Mouse (Mus musculus): ENCODE measurements around the gene Snapc5. TPM values are rescaled to one million over a fixed set of nuclear protein-coding genes. Genes with fewer than 3 reads are reported as not detected.

Gene Snapc5
- total RNA-seq, 2 experiments from 2014 or later: 19.3 to 24.4 TPM

GRCm38 (mm10) chr9:64207509-64208084 lies 28.5 kb downstream of the Snapc5 start:
- intact Hi-C loops (cut with DNase I): no loop called here
- Histone ChIP-seq H3K27ac (peak overlapping the region; percentile 20; the same call in 1 of the 2 replicates), H3K4me3 (no peak overlapping the region)
- no peak for DNase-seq
- TF ChIP-seq CTCF (IDR thresholded peaks at IDR 0.05): no peak

GRCm38 (mm10) chr9:64214452-64214851 lies 35.4 kb downstream of the Snapc5 start:
- TF ChIP-seq CTCF (IDR thresholded peaks at IDR 0.05): no peak
- Histone ChIP-seq H3K27ac (no peak overlapping the region), H3K4me3 (no peak overlapping the region)
- no peak for DNase-seq
- intact Hi-C loops (cut with DNase I): no loop called here

- Histone ChIP-seq H3K27ac (no peak overlapping the region), H3K4me3 (no peak overlapping the region)
- no peak for DNase-seq
- no peak for TF ChIP-seq CTCF (IDR thresholded peaks at IDR 0.05)
- intact Hi-C loops (cut with DNase I): no loop called here
Observed at GRCm38 (mm10) chr9:64216090-64216489, 37.0 kb downstream of the Snapc5 start.

GRCm38 (mm10) chr9:64216641-64217040 lies 37.6 kb downstream of the Snapc5 start:
- intact Hi-C loops (cut with DNase I): no loop called here
- no peak for TF ChIP-seq CTCF (IDR thresholded peaks at IDR 0.05)
- no peak overlapping the region for H3K4me3 ChIP-seq
- no peak for DNase-seq
- no peak overlapping the region for H3K27ac ChIP-seq

- intact Hi-C loops (cut with DNase I): no loop called here
- no peak for TF ChIP-seq CTCF (IDR thresholded peaks at IDR 0.05)
- no peak for DNase-seq
- Histone ChIP-seq H3K4me3 (no peak overlapping the region), H3K27ac (no peak overlapping the region)
Observed at GRCm38 (mm10) chr9:64217887-64218286, 38.8 kb downstream of the Snapc5 start.

DNA sequence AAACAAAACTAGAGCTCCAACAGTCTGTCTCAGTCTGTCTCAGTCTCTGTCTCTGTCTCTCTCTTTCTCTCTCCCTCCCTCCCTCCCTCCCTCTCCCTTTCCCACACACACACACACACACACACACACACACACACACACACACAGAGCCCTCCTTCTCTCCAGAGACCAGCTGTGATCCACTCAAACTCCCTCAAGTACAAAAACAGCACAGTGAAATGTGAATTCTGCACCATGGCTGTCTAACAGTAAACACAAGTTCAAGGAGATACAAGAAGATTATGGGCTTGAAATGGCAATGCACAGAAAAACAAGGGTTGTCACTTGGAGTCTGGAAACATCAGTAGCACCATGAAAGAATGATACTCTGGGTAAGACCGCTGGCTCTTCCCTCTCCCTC lies 40.2 kb downstream of the Snapc5 start:
- Histone ChIP-seq H3K27ac (no peak overlapping the region), H3K4me3 (no peak overlapping the region)
- DNase-seq: no peak
- intact Hi-C loops (cut with DNase I): no loop called here
- no peak for TF ChIP-seq CTCF (IDR thresholded peaks at IDR 0.05)

DNA sequence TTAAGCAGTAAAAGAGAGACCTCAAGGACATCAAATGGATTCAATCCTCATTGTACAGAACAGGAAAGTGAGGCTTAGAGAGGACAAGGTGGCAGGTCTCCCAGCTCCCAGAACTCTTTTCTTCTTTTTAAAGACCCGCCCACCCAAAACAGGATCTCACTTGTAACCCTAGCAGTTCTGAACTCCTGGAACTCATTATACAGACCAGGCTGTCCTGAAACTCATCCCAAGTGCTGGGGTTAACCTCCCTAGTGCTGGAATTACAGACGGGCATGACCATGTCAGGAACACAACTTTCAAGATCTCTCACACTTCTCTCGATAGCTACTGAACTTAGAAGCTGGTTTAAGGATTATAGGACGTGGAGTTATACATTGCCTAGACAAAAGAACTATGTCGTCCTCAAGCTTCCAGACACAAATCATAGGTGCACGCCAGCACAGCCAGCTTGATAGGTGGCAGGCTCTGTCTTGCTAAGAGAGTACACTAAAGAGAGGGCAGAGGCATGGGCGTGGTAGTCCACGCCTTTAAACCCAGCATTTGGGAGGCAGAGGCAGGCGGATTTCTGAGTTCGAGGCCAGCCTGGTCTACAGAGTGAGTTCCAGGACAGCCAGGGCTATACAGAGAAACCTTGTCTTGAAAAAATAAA lies 40.8 kb downstream of the Snapc5 start:
- intact Hi-C loops (cut with DNase I): no loop called here

DNA sequence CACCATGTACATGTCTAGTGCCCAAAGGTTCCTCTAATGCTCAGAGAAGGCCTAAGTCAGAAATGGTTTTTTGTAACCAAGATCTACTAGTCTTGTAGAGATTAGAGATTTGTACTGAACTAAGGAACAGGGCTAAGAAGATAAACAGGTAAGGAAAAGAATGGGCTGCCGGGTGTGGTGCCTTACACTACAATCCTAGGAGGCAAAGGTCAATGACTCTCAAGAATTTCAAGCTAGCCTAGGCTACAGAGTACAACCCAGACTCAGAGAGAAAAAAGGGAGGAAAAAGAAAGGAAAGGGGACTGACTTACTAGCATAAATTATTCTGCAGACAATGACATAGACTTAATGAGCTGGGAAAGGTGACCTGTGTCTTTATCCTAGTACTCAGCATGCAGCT lies 41.5 kb downstream of the Snapc5 start:
- no peak for DNase-seq
- intact Hi-C loops (cut with DNase I): no loop called here
- no peak overlapping the region for H3K27ac ChIP-seq
- no peak for TF ChIP-seq CTCF (IDR thresholded peaks at IDR 0.05)
- H3K4me3 ChIP-seq: no peak overlapping the region

More for the DNA sequence above, 40.8 kb downstream of the Snapc5 start:
- TF ChIP-seq CTCF (IDR thresholded peaks at IDR 0.05): no peak
- Histone ChIP-seq H3K27ac (no peak overlapping the region), H3K4me3 (no peak overlapping the region)
- DNase-seq: no peak

DNA sequence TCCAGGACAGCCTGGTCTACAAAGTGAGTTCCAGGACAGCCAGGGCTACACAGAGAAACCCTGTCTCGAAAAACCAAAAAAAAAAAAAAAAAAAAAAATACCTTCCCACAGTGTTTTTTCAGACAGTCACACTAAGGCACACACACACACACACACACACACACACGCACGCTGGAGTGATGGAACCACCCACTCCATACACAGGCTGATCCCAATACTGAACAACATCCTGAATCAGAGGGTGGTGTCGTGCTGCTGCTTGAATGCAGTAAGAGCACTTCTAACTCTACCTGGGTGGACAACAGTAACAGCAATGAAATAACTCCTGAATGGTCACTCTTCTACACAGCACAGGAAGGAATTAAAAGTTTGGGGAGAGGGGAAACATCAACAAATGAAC lies 42.4 kb downstream of the Snapc5 start:
- no peak for DNase-seq
- Histone ChIP-seq H3K4me3 (no peak overlapping the region), H3K27ac (no peak overlapping the region)
- intact Hi-C loops (cut with DNase I): no loop called here
- no peak for TF ChIP-seq CTCF (IDR thresholded peaks at IDR 0.05)

GRCm38 (mm10) chr9:64222098-64222497 lies 43.0 kb downstream of the Snapc5 start:
- intact Hi-C loops (cut with DNase I): no loop called here
- no peak for TF ChIP-seq CTCF (IDR thresholded peaks at IDR 0.05)
- no peak overlapping the region for H3K27ac ChIP-seq
- H3K4me3 ChIP-seq: no peak overlapping the region
- no peak for DNase-seq

DNA sequence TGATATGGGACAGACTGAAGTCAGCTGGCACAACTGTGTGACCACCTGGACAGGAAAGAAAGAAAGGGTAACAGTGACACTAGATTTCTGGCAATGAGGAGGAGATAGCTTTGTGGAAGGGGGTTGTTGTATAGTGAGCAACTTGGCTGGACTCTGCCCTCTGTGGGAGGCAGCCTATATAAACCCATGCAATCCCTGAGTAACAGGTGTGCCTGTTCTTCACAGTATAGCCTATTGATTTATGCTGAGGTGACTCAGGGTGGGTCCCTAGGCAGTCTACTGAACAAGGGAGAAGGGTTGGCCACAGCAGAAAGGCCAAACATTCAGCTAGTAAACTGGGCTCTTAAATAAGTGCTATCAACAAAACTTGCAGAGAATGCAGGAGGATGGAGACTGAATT lies 46.7 kb downstream of the Snapc5 start:
- no peak for TF ChIP-seq CTCF (IDR thresholded peaks at IDR 0.05)
- Histone ChIP-seq H3K27ac (peak overlapping the region; percentile 60; the same call in 1 of the 2 replicates), H3K4me3 (no peak overlapping the region)
- no peak for DNase-seq
- intact Hi-C loops (cut with DNase I): no loop called here

DNA sequence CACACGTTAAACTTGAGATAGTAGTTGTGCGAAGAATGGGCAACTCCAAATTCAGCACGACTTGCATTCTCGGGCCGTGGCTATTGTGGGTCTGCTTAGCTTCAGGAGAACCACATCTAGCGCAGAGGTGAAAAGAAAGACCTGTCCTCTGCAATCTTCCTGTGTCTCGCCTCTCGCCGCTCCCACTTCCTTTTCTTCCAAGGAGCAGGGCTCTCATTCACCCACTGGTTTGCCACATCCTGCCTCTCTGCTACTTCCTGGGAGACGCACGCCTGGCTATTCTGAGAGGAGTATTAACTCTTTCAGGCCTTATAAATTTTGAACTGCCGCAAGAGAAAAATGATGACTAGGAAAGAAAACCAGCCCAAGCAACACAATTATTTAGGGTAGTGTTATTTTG lies 48.7 kb downstream of the Snapc5 start:
- intact Hi-C loops (cut with DNase I): no loop called here
- Histone ChIP-seq H3K4me3 (no peak overlapping the region), H3K27ac (no peak overlapping the region)
- no peak for TF ChIP-seq CTCF (IDR thresholded peaks at IDR 0.05)
- DNase-seq: no peak

DNA sequence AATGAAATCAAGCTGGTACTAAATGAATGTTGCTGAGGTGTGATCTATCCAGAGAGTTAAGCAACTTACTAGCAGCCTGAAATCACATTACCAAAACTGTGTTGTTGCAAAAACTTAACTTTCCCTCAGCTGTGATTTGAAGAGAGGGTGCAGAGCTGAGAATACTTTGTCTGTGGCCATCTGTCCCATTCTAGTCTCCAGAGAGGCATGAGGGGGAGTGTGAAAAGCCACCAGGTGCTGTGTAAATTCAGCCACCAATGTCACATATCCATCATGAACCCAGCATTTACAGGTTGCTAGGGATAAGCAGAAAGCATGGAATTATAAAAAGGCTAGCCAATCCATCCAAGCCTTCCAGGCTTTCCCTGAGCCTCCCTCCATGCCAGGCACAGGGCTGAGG lies 49.9 kb downstream of the Snapc5 start:
- no peak overlapping the region for H3K4me3 ChIP-seq
- TF ChIP-seq CTCF (IDR thresholded peaks at IDR 0.05): no peak
- H3K27ac ChIP-seq: 0 out of 2 replicates have a peak overlapping the region, but pooled peaks have one; percentile 6
- no peak for DNase-seq
- intact Hi-C loops (cut with DNase I): no loop called here

- H3K4me3 ChIP-seq: no peak overlapping the region
- intact Hi-C loops (cut with DNase I): no loop called here
- TF ChIP-seq CTCF (IDR thresholded peaks at IDR 0.05): no peak
- DNase-seq: peak; percentile 34
- peak overlapping the region; percentile 69 for H3K27ac ChIP-seq
Observed at GRCm38 (mm10) chr9:64231171-64231570, 52.1 kb downstream of the Snapc5 start.

Data from gastrocnemius, adult 2 months (tissue).